Mouse (Mus musculus): Measurements from ENCODE around the gene Atf6. TPM values are rescaled to one million over a fixed set of nuclear protein-coding genes. Genes with fewer than 3 reads are reported as not detected.
A peak's percentile ranks its signal among the peaks of the same experiment; 100 is the strongest.

Gene Atf6
- polyA plus RNA-seq, 1 experiment from 2014 or later = 9.8 TPM

DNA sequence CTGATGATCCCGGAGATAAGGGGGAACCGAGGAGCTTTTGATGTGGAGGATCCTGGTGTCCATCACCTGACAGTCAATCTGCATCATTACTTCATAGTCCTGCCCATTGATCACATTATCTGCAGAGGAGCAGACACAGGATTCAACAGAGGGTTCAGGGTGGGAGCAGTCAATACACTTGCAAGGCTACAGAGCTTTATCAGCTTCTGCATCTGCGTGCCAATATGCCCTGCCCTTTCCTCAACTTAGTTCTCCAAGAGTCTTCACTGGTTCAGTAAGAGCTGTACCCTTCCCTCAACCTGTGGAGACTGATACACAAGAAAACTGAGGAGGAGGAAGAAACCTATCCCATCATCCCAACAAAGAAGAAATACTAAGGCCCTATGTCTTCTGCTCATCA, 157.6 kb downstream of the Atf6 start:
- no peaks in the 10 kb centered on the region for H3K4me1 ChIP-seq (ENCODE audit: control insufficient read depth, insufficient read depth, low read length)
- no peaks in the 10 kb centered on the region for H3K9me3 ChIP-seq (replicated peaks; ENCODE audit: control insufficient read depth, low read length)
- no peak overlapping the region for H3K27ac ChIP-seq (ENCODE audit: low read length)
- H3K36me3 ChIP-seq (ENCODE audit: control insufficient read depth, insufficient read depth, low read length) = no peaks in the 10 kb centered on the region
- 87% methylated on average over 3 of the region's 3 CpGs for WGBS
- no peak for ATAC-seq (ENCODE audit: insufficient read depth, low FRiP score)
- H3K4me2 ChIP-seq (ENCODE audit: low read depth, low read length) = no peak overlapping the region
- no peak overlapping the region for H3K4me3 ChIP-seq (replicated peaks; ENCODE audit: low read length)
- no peak overlapping the region for H3K9ac ChIP-seq (ENCODE audit: low read length)
- no peaks in the 10 kb centered on the region for H3K27me3 ChIP-seq (ENCODE audit: control insufficient read depth, insufficient read depth, low read length)

DNA sequence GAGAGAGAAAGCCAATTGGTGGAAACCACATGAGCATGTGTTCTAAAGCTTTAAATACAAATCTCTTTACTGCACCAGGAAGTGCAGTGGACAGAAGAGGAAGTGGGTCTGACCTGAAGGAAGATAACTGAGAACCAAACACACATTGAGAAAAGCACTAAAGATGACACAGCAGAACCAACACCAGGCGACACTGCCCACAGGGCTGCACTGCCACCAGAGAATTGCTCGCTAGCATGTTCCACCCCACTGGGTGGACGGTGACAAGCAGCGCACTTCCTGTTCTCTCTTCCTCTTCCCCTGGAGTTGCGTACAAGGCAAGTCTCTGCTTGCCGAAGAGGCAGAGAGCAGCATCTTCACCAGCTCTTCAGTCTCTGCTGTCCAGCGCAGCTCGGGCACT, 158.1 kb downstream of the Atf6 start:
- no peak overlapping the region for H3K4me3 ChIP-seq (replicated peaks; ENCODE audit: low read length)
- no peak overlapping the region for H3K4me2 ChIP-seq (ENCODE audit: low read depth, low read length)
- no peaks in the 10 kb centered on the region for H3K9me3 ChIP-seq (replicated peaks; ENCODE audit: control insufficient read depth, low read length)
- ATAC-seq (ENCODE audit: insufficient read depth, low FRiP score) = no peak
- WGBS = 80% methylated on average over 8 of the region's 8 CpGs
- no peaks in the 10 kb centered on the region for H3K36me3 ChIP-seq (ENCODE audit: control insufficient read depth, insufficient read depth, low read length)
- no peaks in the 10 kb centered on the region for H3K4me1 ChIP-seq (ENCODE audit: control insufficient read depth, insufficient read depth, low read length)
- H3K27me3 ChIP-seq (ENCODE audit: control insufficient read depth, insufficient read depth, low read length) = no peaks in the 10 kb centered on the region
- H3K27ac ChIP-seq (ENCODE audit: low read length) = no peak overlapping the region
- no peak overlapping the region for H3K9ac ChIP-seq (ENCODE audit: low read length)

DNA sequence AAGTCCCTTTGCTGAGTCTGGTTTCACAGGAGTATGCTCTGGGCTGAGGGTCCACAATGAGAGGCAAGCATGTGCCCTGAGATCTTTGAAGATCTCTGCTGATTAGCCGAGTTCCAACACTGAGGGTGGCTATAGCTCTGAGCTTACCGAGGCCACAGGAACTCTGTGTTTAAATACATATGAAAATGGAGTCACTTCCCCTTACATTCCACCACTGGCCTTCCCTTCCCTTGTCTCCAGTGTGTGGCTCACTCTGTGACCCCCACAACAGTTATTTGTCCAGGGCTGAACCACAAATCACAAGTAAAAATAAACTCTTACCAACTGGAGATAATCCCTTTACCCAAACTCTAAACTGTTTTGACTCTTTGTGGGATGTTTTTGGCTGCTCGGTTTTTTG, 158.5 kb downstream of the Atf6 start:
- 67% methylated on average over 3 of the region's 3 CpGs for WGBS

DNA sequence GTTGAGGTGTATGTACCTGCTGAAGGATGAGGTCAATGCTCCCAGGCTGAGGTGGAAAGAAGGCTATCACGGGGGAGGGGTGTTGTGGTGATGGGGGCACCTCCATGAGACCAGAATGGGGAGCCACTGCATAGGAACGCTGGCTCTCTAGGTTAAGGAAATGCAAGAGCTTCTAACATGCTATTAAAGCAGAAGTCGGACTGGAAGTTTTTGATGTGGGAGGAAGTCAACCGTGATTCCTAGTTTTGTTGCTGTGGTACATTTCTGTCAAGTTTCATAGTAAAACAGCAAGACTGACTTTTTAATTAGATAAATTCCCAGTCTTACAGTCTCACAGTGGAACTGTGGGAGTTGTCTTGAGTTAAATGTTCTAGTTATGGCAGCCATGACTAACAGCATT, 161.5 kb downstream of the Atf6 start:
- WGBS = 89% methylated on average over 4 of the region's 4 CpGs

More for the DNA sequence above, 158.5 kb downstream of the Atf6 start:
- Histone ChIP-seq H3K36me3 (ENCODE audit: control insufficient read depth, insufficient read depth, low read length) (no peaks in the 10 kb centered on the region), H3K27ac (ENCODE audit: low read length) (0 out of 2 replicates have a peak overlapping the region, but pooled peaks have one; percentile 4), H3K4me2 (ENCODE audit: low read depth, low read length) (no peak overlapping the region), H3K4me3 (replicated peaks; ENCODE audit: low read length) (no peak overlapping the region), H3K9ac (ENCODE audit: low read length) (no peak overlapping the region), H3K27me3 (ENCODE audit: control insufficient read depth, insufficient read depth, low read length) (no peaks in the 10 kb centered on the region), H3K4me1 (ENCODE audit: control insufficient read depth, insufficient read depth, low read length) (no peaks in the 10 kb centered on the region), H3K9me3 (replicated peaks; ENCODE audit: control insufficient read depth, low read length) (no peaks in the 10 kb centered on the region)
- ATAC-seq (ENCODE audit: insufficient read depth, low FRiP score) = no peak

GRCm38 (mm10) chr1:170704911-170705594, 162.5 kb downstream of the Atf6 start:
- H3K36me3 ChIP-seq (ENCODE audit: control insufficient read depth, insufficient read depth, low read length) = no peaks in the 10 kb centered on the region
- no peak overlapping the region for H3K9ac ChIP-seq (ENCODE audit: low read length)
- H3K4me3 ChIP-seq (replicated peaks; ENCODE audit: low read length) = no peak overlapping the region
- no peaks in the 10 kb centered on the region for H3K27me3 ChIP-seq (ENCODE audit: control insufficient read depth, insufficient read depth, low read length)
- no peak overlapping the region for H3K4me2 ChIP-seq (ENCODE audit: low read depth, low read length)
- H3K27ac ChIP-seq (ENCODE audit: low read length) = no peak overlapping the region
- no peaks in the 10 kb centered on the region for H3K9me3 ChIP-seq (replicated peaks; ENCODE audit: control insufficient read depth, low read length)
- WGBS = 65% methylated on average over 4 of the region's 4 CpGs
- no peak for ATAC-seq (ENCODE audit: insufficient read depth, low FRiP score)
- H3K4me1 ChIP-seq (ENCODE audit: control insufficient read depth, insufficient read depth, low read length) = no peaks in the 10 kb centered on the region

More for the DNA sequence above, 161.5 kb downstream of the Atf6 start:
- no peak for ATAC-seq (ENCODE audit: insufficient read depth, low FRiP score)
- Histone ChIP-seq H3K9me3 (replicated peaks; ENCODE audit: control insufficient read depth, low read length) (no peaks in the 10 kb centered on the region), H3K27me3 (ENCODE audit: control insufficient read depth, insufficient read depth, low read length) (no peaks in the 10 kb centered on the region), H3K4me3 (replicated peaks; ENCODE audit: low read length) (no peak overlapping the region), H3K9ac (ENCODE audit: low read length) (no peak overlapping the region), H3K36me3 (ENCODE audit: control insufficient read depth, insufficient read depth, low read length) (no peaks in the 10 kb centered on the region), H3K27ac (ENCODE audit: low read length) (no peak overlapping the region), H3K4me1 (ENCODE audit: control insufficient read depth, insufficient read depth, low read length) (no peaks in the 10 kb centered on the region), H3K4me2 (ENCODE audit: low read depth, low read length) (no peak overlapping the region)

DNA sequence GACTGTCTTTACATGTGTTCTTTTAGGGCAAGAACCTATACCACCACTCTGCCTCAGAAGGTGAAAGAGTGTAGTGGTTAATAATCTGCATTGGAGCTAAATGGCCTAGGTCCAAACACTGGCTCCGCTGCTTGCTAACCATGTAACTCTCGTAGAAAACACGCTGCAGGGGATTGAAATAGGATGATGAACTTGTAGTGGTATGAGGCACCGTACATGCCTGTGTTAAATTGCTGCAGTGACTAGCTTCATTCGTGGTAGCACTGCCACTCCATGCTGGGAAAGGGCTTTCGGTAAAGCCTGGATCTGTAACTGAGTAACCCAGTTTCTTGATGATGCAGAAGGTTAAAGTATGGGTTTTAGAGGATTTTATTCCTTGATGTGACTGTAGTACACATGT, 163.5 kb downstream of the Atf6 start:
- no peak overlapping the region for H3K9ac ChIP-seq (ENCODE audit: low read length)
- no peaks in the 10 kb centered on the region for H3K27me3 ChIP-seq (ENCODE audit: control insufficient read depth, insufficient read depth, low read length)
- no peaks in the 10 kb centered on the region for H3K36me3 ChIP-seq (ENCODE audit: control insufficient read depth, insufficient read depth, low read length)
- H3K4me1 ChIP-seq (ENCODE audit: control insufficient read depth, insufficient read depth, low read length) = no peaks in the 10 kb centered on the region
- 91% methylated on average over 6 of the region's 6 CpGs for WGBS
- ATAC-seq (ENCODE audit: insufficient read depth, low FRiP score) = no peak
- H3K4me3 ChIP-seq (replicated peaks; ENCODE audit: low read length) = no peak overlapping the region
- no peak overlapping the region for H3K4me2 ChIP-seq (ENCODE audit: low read depth, low read length)
- no peaks in the 10 kb centered on the region for H3K9me3 ChIP-seq (replicated peaks; ENCODE audit: control insufficient read depth, low read length)
- no peak overlapping the region for H3K27ac ChIP-seq (ENCODE audit: low read length)

DNA sequence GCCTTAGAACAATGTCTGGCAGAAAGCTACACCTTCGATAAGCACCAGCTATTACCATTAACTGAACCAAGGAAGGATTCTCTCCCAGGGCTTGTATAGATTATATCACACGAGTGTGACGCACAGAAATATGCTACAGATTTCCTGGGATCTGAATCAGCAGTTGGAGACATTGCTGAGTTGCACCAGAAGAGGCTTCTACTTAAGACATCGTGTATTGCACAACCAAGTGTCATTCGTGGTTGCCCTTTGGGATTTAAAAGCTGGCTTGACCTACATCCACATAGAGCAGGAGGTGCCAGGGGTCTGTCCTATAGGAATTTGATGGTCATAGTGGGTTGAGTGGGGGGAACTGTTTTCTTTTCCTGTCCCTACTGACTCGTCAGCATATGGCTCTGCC, 164.6 kb downstream of the Atf6 start:
- Histone ChIP-seq H3K9me3 (replicated peaks; ENCODE audit: control insufficient read depth, low read length) (no peaks in the 10 kb centered on the region), H3K36me3 (ENCODE audit: control insufficient read depth, insufficient read depth, low read length) (no peaks in the 10 kb centered on the region), H3K4me1 (ENCODE audit: control insufficient read depth, insufficient read depth, low read length) (no peaks in the 10 kb centered on the region), H3K9ac (ENCODE audit: low read length) (no peak overlapping the region), H3K4me3 (replicated peaks; ENCODE audit: low read length) (no peak overlapping the region), H3K4me2 (ENCODE audit: low read depth, low read length) (no peak overlapping the region), H3K27ac (ENCODE audit: low read length) (no peak overlapping the region), H3K27me3 (ENCODE audit: control insufficient read depth, insufficient read depth, low read length) (no peaks in the 10 kb centered on the region)
- ATAC-seq (ENCODE audit: insufficient read depth, low FRiP score) = no peak
- WGBS = 82% methylated on average over 6 of the region's 6 CpGs

GRCm38 (mm10) chr1:170702263-170702662, 165.3 kb downstream of the Atf6 start:
- Histone ChIP-seq H3K4me2 (ENCODE audit: low read depth, low read length) (no peak overlapping the region), H3K4me1 (ENCODE audit: control insufficient read depth, insufficient read depth, low read length) (no peaks in the 10 kb centered on the region), H3K36me3 (ENCODE audit: control insufficient read depth, insufficient read depth, low read length) (no peaks in the 10 kb centered on the region), H3K4me3 (replicated peaks; ENCODE audit: low read length) (no peak overlapping the region), H3K9ac (ENCODE audit: low read length) (no peak overlapping the region), H3K9me3 (replicated peaks; ENCODE audit: control insufficient read depth, low read length) (no peaks in the 10 kb centered on the region), H3K27me3 (ENCODE audit: control insufficient read depth, insufficient read depth, low read length) (no peaks in the 10 kb centered on the region), H3K27ac (ENCODE audit: low read length) (no peak overlapping the region)
- no peak for ATAC-seq (ENCODE audit: insufficient read depth, low FRiP score)
- 69% methylated on average over 2 of the region's 2 CpGs for WGBS

GRCm38 (mm10) chr1:170701582-170701981, 166.0 kb downstream of the Atf6 start:
- Histone ChIP-seq H3K27me3 (ENCODE audit: control insufficient read depth, insufficient read depth, low read length) (no peaks in the 10 kb centered on the region), H3K27ac (ENCODE audit: low read length) (no peak overlapping the region), H3K4me2 (ENCODE audit: low read depth, low read length) (no peak overlapping the region), H3K9ac (ENCODE audit: low read length) (no peak overlapping the region), H3K36me3 (ENCODE audit: control insufficient read depth, insufficient read depth, low read length) (no peaks in the 10 kb centered on the region), H3K4me3 (replicated peaks; ENCODE audit: low read length) (no peak overlapping the region), H3K4me1 (ENCODE audit: control insufficient read depth, insufficient read depth, low read length) (no peaks in the 10 kb centered on the region), H3K9me3 (replicated peaks; ENCODE audit: control insufficient read depth, low read length) (no peaks in the 10 kb centered on the region)
- ATAC-seq (ENCODE audit: insufficient read depth, low FRiP score) = no peak
- WGBS = 77% methylated on average over 8 of the region's 8 CpGs
